Mouse (Mus musculus) lung, embryonic 14.5 days (tissue): ENCODE measurements around the gene Gpn1. TPM values are rescaled to one million over a fixed set of nuclear protein-coding genes. Genes with fewer than 3 reads are reported as not detected.
A peak's percentile ranks its signal among the peaks of the same experiment; 100 is the strongest.
"Not testable (repeated sequence)": the region's sequence is repeated elsewhere in the genome, so short reads cannot be mapped to it uniquely, and the experiment has no call there.

Experiments used
- ATAC-seq: fragments of 200-750 bp; cut with Nextera tagmentation; 2 replicates; pipeline ENCODE4 v1.8.0; 2017; ENCODE audit warnings: mild to moderate bottlenecking, moderate TSS enrichment, moderate library complexity; ENCODE audit not compliant: insufficient read depth
- DNase-seq: peaks from one replicate; pipeline ENCODE4 v3.0.0-alpha.2; 2015
- H3K27ac ChIP-seq: fragments of 300-500 bp; sonication (generic); 2 replicates; pipeline ENCODE4 v1.5.1; 2014; ENCODE audit warnings: low read depth, mild to moderate bottlenecking, moderate library complexity
- H3K27me3 ChIP-seq: fragments of 300-500 bp; sonication (generic); 2 replicates; pipeline ENCODE4 v1.6.1; 2014; ENCODE audit warnings: low read length, control low read depth; ENCODE audit not compliant: insufficient read depth
- H3K36me3 ChIP-seq: fragments of 300-500 bp; sonication (generic); 2 replicates; pipeline ENCODE4 v1.6.1; 2014; ENCODE audit warnings: control low read depth; ENCODE audit not compliant: insufficient read depth
- H3K4me1 ChIP-seq: fragments of 300-500 bp; sonication (generic); 2 replicates; pipeline ENCODE4 v1.6.1; 2014; ENCODE audit warnings: antibody characterized with exemption, control low read depth; ENCODE audit not compliant: insufficient read depth
- H3K4me2 ChIP-seq: fragments of 300-500 bp; sonication (generic); 2 replicates; pipeline ENCODE4 v1.6.1; 2014; ENCODE audit warnings: mild to moderate bottlenecking
- H3K4me3 ChIP-seq: fragments of 300-500 bp; sonication (generic); 2 replicates; pipeline ENCODE4 v1.5.1; 2014; ENCODE audit warnings: low read depth, low read length
- H3K9ac ChIP-seq: fragments of 300-500 bp; sonication (generic); 2 replicates; pipeline ENCODE4 v1.6.1; 2014
- H3K9me3 ChIP-seq: fragments of 300-500 bp; sonication (generic); 2 replicates; pipeline ENCODE4 v1.6.1; 2016; ENCODE audit warnings: low read depth, low read length, control low read depth
- CTCF ChIP-seq: IDR thresholded peaks from 2 replicates; pipeline ENCODE4 v1.5.1; 2016; ENCODE audit warnings: antibody characterized with exemption, low read depth
- WGBS: fragments of 180-500 bp; shearing (Covaris S2); extraction: QIAGEN DNeasy Blood & Tissue Kit; methylation state at CpG from one replicate; pipeline ENCODE4 v1.1.7; 2014; 5-methylcytosine and 5-hydroxymethylcytosine counted together
- polyA plus RNA-seq: library from polyadenylated mRNA; unstranded; fragments of >200 nt; fragmentation: Nextera tagmentation; extraction: Ambion mirVana; gene quantifications from 2 replicates; pipeline ENCODE4 v1.2.1, GENCODE M21; 2014

The Gpn1 gene
- polyA plus RNA-seq, 1 experiment from 2014 or later = 69.2 TPM

GRCm38 (mm10) chr5:31512481-31512880 is 17.9 kb downstream of the Gpn1 start:
- peaks cover 85% of the 10 kb centered on the region for H3K36me3 ChIP-seq
- TF ChIP-seq CTCF = no peak
- 73% methylated on average over 1 of the region's 1 CpGs for WGBS

GRCm38 (mm10) chr5:31520556-31520955 is 26.0 kb downstream of the Gpn1 start:
- Histone ChIP-seq H3K27ac (no peak overlapping the region), H3K9me3 (no peaks in the 10 kb centered on the region), H3K4me1 (no peaks in the 10 kb centered on the region), H3K36me3 (peaks cover 63% of the 10 kb centered on the region), H3K4me3 (no peak overlapping the region), H3K9ac (no peak overlapping the region), H3K4me2 (no peak overlapping the region), H3K27me3 (no peaks in the 10 kb centered on the region)
- DNase-seq (no peak), ATAC-seq (no peak)
- WGBS = 73% methylated on average over 6 of the region's 6 CpGs
- no peak for TF ChIP-seq CTCF

More at GRCm38 (mm10) chr5:31512481-31512880, 17.9 kb downstream of the Gpn1 start:
- DNase-seq = no peak
- Histone ChIP-seq H3K4me1 (no peaks in the 10 kb centered on the region), H3K27ac (no peak overlapping the region), H3K27me3 (no peaks in the 10 kb centered on the region), H3K4me3 (no peak overlapping the region), H3K9me3 (no peaks in the 10 kb centered on the region), H3K4me2 (no peak overlapping the region), H3K9ac (no peak overlapping the region)
- no peak for ATAC-seq

- DNase-seq (peak; percentile 84), ATAC-seq (peak; percentile 86)
- H3K9me3 ChIP-seq = no peaks in the 10 kb centered on the region
- H3K9ac ChIP-seq = peak within 1 kb of the TSS; percentile 88
- WGBS = under 1% methylated on average over 28 of the region's 28 CpGs
- peak within 1 kb of the TSS; percentile 90 for H3K27ac ChIP-seq
- no peak for TF ChIP-seq CTCF
- peaks cover 6% of the 10 kb centered on the region for H3K4me1 ChIP-seq
- peaks cover 28% of the 10 kb centered on the region for H3K36me3 ChIP-seq
- peak within 1 kb of the TSS; percentile 80 for H3K4me3 ChIP-seq
- H3K4me2 ChIP-seq = peak within 1 kb of the TSS; percentile 98
- no peaks in the 10 kb centered on the region for H3K27me3 ChIP-seq
Measured at GRCm38 (mm10) chr5:31526354-31527116, 32.0 kb downstream of the Gpn1 start, which contains the start of gene Slc4a1ap. Gene Slc4a1ap (plus strand): TSS chr5:31526995.

- Histone ChIP-seq H3K27me3 (no peaks in the 10 kb centered on the region), H3K4me3 (peak overlapping the region; percentile 80), H3K4me2 (peak overlapping the region; percentile 98), H3K9ac (peak overlapping the region; percentile 88), H3K36me3 (peaks cover 30% of the 10 kb centered on the region), H3K4me1 (peaks cover 6% of the 10 kb centered on the region), H3K27ac (peak overlapping the region; percentile 90), H3K9me3 (no peaks in the 10 kb centered on the region)
- DNase-seq (peak; percentile 1), ATAC-seq (peak; percentile 55)
- 2% methylated on average over 40 of the region's 40 CpGs for WGBS
- no peak for TF ChIP-seq CTCF
Measured at GRCm38 (mm10) chr5:31527117-31527680, 32.7 kb downstream of the Gpn1 start.

DNA sequence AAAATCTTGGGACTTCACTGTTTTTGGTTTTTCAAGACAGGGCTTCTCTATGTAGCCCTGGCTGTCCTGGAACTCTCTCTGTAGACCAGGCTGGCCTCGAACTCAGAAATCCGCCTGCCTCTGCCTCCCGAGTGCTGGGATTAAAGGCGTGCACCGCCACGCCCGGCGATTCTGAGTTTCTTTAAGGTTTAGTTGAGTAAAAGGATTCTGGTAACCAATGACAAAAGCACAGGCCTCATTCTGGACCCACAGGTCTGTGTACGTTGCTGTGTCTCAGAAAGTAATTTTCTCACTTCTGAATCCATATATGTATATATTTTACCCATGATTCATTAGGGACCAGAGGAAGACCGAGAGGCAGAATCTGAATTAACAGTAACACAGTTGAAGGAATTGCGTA is 33.2 kb downstream of the Gpn1 start, which contains the start of gene Supt7l:
Gene Supt7l (minus strand): TSS at position 101 of the 400 bp plus-strand sequence.
- Histone ChIP-seq H3K4me3 (peak within 1 kb of the TSS; percentile 80), H3K9ac (peak within 1 kb of the TSS; percentile 88), H3K4me2 (peak within 1 kb of the TSS; percentile 98), H3K36me3 (peaks cover 30% of the 10 kb centered on the region), H3K27ac (peak within 1 kb of the TSS; percentile 90)
- H3K27me3 ChIP-seq, DNase-seq, ATAC-seq, H3K4me1 ChIP-seq, H3K9me3 ChIP-seq: not testable (repeated sequence)
- WGBS = 67% methylated on average over 11 of the region's 11 CpGs

GRCm38 (mm10) chr5:31528560-31528959 is 34.0 kb downstream of the Gpn1 start:
- WGBS = 52% methylated on average over 2 of the region's 2 CpGs
- ATAC-seq (no peak), DNase-seq (peak; percentile 5)
- Histone ChIP-seq H3K27me3 (no peaks in the 10 kb centered on the region), H3K9ac (no peak overlapping the region), H3K4me3 (no peak overlapping the region), H3K4me2 (peak overlapping the region; percentile 98; the same call in 1 of the 2 replicates), H3K27ac (no peak overlapping the region), H3K4me1 (peaks cover 6% of the 10 kb centered on the region), H3K9me3 (no peaks in the 10 kb centered on the region), H3K36me3 (peaks cover 33% of the 10 kb centered on the region)
- no peak for TF ChIP-seq CTCF

DNA sequence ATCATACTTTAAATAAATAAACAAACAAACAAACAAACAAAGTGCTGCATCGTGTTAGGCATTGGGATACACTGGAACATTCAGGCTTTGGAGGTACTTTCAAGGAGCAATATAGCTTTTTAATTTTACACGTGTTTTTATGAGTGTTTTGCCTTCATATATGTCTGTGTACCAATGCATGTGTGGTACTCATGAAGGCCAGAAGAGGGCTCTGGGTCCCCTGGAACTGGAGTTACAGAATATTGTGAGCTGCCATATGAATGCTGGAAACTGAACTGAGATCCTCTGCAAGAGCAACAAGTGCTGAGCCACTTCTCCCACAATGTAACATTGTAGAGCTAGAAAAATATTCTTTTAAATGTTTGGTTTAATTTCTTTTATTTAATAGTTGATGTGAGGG is 40.7 kb downstream of the Gpn1 start:
- Histone ChIP-seq H3K9ac (no peak overlapping the region), H3K9me3 (no peaks in the 10 kb centered on the region), H3K4me2 (no peak overlapping the region), H3K4me1 (no peaks in the 10 kb centered on the region), H3K4me3 (no peak overlapping the region), H3K27ac (no peak overlapping the region), H3K36me3 (peaks cover 86% of the 10 kb centered on the region), H3K27me3 (no peaks in the 10 kb centered on the region)
- 84% methylated on average over 2 of the region's 2 CpGs for WGBS
- TF ChIP-seq CTCF = 0 out of 2 replicates have a peak, but pooled peaks have one; percentile 18
- DNase-seq = peak; percentile 5
- ATAC-seq = no peak
